Comparison of ENCODE assay signal across 12 mouse cellular contexts in genomic region chr16:37802686-37803295, GRCm38 (mm10). TPM values are rescaled to one million over a fixed set of nuclear protein-coding genes. Genes with fewer than 3 reads are reported as not detected.
DNase-seq lines count a peak whose midpoint lies in the region; ATAC-seq lines count a peak whose summit lies in the region.
"Had no signal": no experiment of that assay in that cellular context is flagged by ENCODE, and none has a peak within 500 bp of the region (broad histone marks: within the 10 kb centered on the region; RNA-seq: fewer than 3 reads in every experiment).

No protein-coding gene starts in this region.

- H3K36me3 ChIP-seq in limb, embryonic 12.5 days, result peaks cover 70% of the 10 kb centered on the region

- DNase-seq in layer of hippocampus, adult 9-11 months, result peak; percentile 61
- no peak for DNase-seq in layer of hippocampus, adult 9-10 months (ENCODE audit: low spot score)
- peak; percentile 21 for DNase-seq in embryo, embryonic 9.5 days (ENCODE audit: extremely low spot score)
- DNase-seq in right cerebral cortex, adult 2 months (ENCODE audit: low spot score in 2 of 2), result peak; percentile 55 to 68
- DNase-seq in heart, adult 8-10 months (ENCODE audit: low spot score), result no peak
- DNase-seq in kidney, adult 9 months, result no peak
- DNase-seq: kidney, adult 8-10 months had no signal

- peak overlapping the region; percentile 54; the same call in 1 of the 2 replicates for H3K27ac ChIP-seq in limb, embryonic 12.5 days
- H3K27ac ChIP-seq: heart, embryonic 13.5 days had no signal

- peak; percentile 50; the same call in 1 of the 2 replicates for ATAC-seq in limb, embryonic 12.5 days (ENCODE audit: insufficient number of reproducible peaks, insufficient read depth, low FRiP score, low TSS enrichment, low read depth)
- ATAC-seq in erythroblast, adult 5-6 weeks (replicated peaks; ENCODE audit: low FRiP score, poor library complexity, severe bottlenecking), result no peak

- 35% methylated on average over 4 of the region's 4 CpGs for WGBS in limb, embryonic 12.5 days

- H3K27me3 ChIP-seq in limb, embryonic 12.5 days, result no peaks in the 10 kb centered on the region
- H3K27me3 ChIP-seq: heart, embryonic 13.5 days had no signal

- H3K4me2 ChIP-seq in limb, embryonic 12.5 days, result no peak overlapping the region
- H3K4me2 ChIP-seq: heart, embryonic 13.5 days; liver, embryonic 11.5 days had no signal

- peaks cover 47% of the 10 kb centered on the region for H3K4me1 ChIP-seq in limb, embryonic 12.5 days (replicated peaks)

- no peak overlapping the region for H3K9ac ChIP-seq in limb, embryonic 12.5 days (replicated peaks)
- H3K9ac ChIP-seq: heart, embryonic 13.5 days had no signal

- H3K9me3 ChIP-seq in limb, embryonic 12.5 days, result peaks cover 13% of the 10 kb centered on the region; the same call in 1 of the 2 replicates

- H3K4me3 ChIP-seq in limb, embryonic 12.5 days (replicated peaks), result no peak overlapping the region
- H3K4me3 ChIP-seq: heart, embryonic 13.5 days had no signal

RNA-seq across cellular contexts. Expression of gene Fstl1, which starts 26.1 kb away (rescaled TPM):
- 385 and 432 TPM in 2 replicates for polyA plus RNA-seq in limb, embryonic 12.5 days (2016; fragmentation: Nextera tagmentation; extraction: Ambion mirVana)
- total RNA-seq in heart, adult 8-10 months (2022), result 10 to 100 TPM; 36.4 to 46.9 (median 43.4) TPM
- 0.63 TPM in 1 of 2 replicates, not detected in the other for total RNA-seq in erythroblast, adult 5-6 weeks (2015; ENCODE audit: low replicate concordance)
- 0.77 and 0.98 TPM in 2 replicates for total RNA-seq in erythroblast, adult 5-6 weeks (2017; ENCODE audit: low replicate concordance)

RNA-seq across cellular contexts. Expression of gene Gm36028, which starts 58.2 kb away (rescaled TPM):
- 0.19 TPM in 2 replicates for polyA plus RNA-seq in limb, embryonic 12.5 days (2016; fragmentation: Nextera tagmentation; extraction: Ambion mirVana)
- total RNA-seq in heart, adult 8-10 months (2022), result 1 to 10 TPM in 3 of 4 experiments, under 1 TPM in 1; 0.90 to 1.4 (median 1.3) TPM
- not detected in 2 replicates for total RNA-seq in erythroblast, adult 5-6 weeks (2015; ENCODE audit: low replicate concordance)
- total RNA-seq in erythroblast, adult 5-6 weeks (2017; ENCODE audit: low replicate concordance), result not detected in 2 replicates
- polyA plus RNA-seq: small intestine, adult 2 months had no signal

Comparison
In these comparisons a context has a peak if more than half of its experiments do, and no peak if none do; other contexts are left out.
1. DNase-seq: peak in layer of hippocampus, adult 9-11 months (single experiment), embryo, embryonic 9.5 days (single experiment) and right cerebral cortex, adult 2 months (2 of 2); none in layer of hippocampus, adult 9-10 months (single experiment), heart, adult 8-10 months (single experiment) and kidney, adult 9 months (single experiment).
2. RNA of gene Fstl1, which starts 26.1 kb away (total RNA-seq): 36.4 to 46.9 TPM in heart, adult 8-10 months; 0.63 to 0.98 TPM in erythroblast, adult 5-6 weeks; every median in the first group is over 10 times any median in the second.